Mouse (Mus musculus): ENCODE data around the gene Rab3b. TPM values are rescaled to one million over a fixed set of nuclear protein-coding genes. Genes with fewer than 3 reads are reported as not detected.
"Not testable (repeated sequence)": the region's sequence is repeated elsewhere in the genome, so short reads cannot be mapped to it uniquely, and the experiment has no call there.

The Rab3b gene
- total RNA-seq, 2 experiments from 2014 or later, result 45.6 to 58.0 TPM

DNA sequence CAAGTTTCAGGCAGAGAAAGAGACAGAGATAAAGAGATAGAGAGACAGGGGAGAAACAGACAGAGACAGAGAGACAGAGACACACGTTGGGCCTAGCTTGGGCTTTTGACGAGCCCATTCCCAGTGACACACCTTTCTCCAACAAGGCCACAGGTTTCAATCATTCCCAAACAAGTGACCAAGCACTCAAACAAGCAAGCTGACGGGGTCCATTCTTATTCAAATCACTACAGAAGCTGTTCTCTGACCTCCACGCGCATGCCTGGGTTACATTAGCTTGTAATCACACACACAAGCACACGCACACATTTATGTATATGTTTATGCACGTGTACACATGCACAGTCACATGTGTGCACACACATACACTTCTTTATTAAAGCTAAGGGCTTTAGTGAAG is 21.6 kb downstream of the Rab3b start:
- no peak for DNase-seq

- no peak for DNase-seq
Observed at GRCm38 (mm10) chr4:108902886-108903285, 24.0 kb downstream of the Rab3b start.

DNA sequence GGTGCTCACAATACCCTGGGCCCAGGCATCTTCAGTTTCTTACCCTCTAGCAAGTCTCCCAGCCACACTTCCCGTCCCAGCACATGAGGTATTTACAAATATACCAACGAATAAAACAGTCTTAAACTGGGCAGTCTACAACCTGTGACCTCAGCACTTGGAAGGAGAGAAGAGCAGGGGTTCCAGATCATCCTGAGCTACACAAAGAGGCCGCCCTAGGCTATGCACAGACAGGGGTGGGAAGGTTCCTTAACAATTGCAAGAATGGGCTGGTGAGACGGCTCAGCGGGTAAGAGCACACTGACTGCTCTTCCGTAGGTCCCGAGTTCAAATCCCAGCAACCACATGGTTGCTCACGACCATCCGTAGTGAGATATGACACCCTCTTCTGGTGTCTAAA is 24.5 kb downstream of the Rab3b start:
- no peak for DNase-seq

DNA sequence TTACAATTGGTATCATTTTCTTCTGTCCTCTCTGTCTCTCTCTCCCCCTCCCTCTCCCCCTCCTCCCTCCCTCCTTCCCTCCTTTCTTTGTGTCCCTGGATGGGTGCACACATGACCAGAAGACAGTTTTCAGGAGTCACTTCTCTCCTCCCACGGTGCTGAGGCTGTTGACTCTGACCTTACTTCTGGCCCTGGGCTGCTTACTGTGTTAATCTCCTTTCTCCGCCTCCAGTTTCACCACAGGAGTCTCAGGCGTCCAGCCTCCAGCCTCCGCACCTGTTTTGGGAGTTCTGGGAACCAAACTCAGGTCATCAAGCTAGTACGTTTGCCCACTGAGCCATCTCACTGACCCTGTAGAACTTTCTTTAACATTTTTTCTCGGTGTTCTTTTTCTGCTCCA is 25.2 kb downstream of the Rab3b start:
- no peak for DNase-seq

- DNase-seq, result no peak
Observed at GRCm38 (mm10) chr4:108904790-108905189, 25.9 kb downstream of the Rab3b start.

- DNase-seq, result peak; percentile 23 to 29
Observed at GRCm38 (mm10) chr4:108905859-108906258, 27.0 kb downstream of the Rab3b start.

DNA sequence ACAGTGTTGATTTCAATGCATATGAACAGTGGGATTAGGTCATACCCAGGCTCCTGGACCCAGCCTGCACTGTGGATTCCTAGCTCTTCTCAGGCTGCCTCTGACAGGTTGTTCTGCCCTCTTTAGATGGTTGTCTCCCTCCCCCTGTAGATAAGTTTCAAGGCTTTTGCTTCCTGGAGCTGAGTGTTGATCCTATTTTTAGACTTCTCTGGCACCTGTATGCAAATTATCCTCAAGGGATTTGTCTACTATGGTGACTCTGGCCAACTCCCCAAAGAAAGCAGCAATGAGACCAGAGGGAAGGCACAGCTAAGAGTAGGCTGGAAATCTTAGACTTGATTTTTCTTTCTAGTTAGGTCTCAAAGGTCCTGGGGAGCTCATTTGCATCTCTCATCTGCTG is 28.6 kb downstream of the Rab3b start:
- DNase-seq, result no peak

- no peak for DNase-seq
Observed at GRCm38 (mm10) chr4:108909872-108910425, 31.1 kb downstream of the Rab3b start.

- DNase-seq, result no peak
Observed at GRCm38 (mm10) chr4:108911866-108912265, 33.0 kb downstream of the Rab3b start.

DNA sequence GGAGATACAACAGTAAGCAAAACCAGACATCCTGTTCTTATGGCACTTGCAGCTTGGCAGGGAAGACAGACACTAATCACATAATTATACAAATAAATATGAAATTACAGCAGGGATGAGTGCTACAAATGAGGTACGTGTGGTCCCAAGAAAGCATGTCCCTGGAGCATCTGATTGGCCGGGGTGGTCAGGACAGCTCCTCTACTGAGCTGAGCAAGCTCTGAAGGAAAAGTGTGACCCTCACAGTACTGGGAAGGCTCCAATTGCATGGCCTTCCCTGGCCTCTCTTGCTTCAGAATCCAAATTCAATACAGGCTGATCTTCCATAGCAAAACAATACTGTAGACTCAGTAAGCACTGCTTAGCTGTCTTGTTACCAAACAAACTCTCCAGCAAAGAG is 34.3 kb downstream of the Rab3b start:
- DNase-seq, result no peak

GRCm38 (mm10) chr4:108914391-108914790 is 35.5 kb downstream of the Rab3b start:
- DNase-seq, result no peak

DNA sequence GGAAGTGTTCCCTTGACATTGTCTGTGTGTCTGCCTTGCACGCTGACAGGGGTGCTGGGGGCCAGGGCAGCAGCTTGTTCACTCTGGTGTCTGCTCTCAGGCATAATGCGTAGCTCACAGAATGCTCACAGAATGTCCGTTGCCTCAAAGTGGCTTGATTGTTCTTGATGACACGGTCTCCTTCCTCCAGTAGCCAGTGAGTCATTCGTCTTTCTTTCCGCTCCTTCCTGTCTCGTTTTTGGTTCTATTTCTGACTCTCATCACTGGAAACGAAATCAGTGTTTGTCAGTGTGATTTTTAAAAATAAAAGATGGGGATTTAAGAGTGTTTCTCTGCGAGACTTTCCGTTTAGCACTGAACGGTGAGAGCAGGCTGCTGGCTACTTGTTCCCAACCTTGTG is 36.2 kb downstream of the Rab3b start:
- no peak for DNase-seq

GRCm38 (mm10) chr4:108917654-108918053 is 38.8 kb downstream of the Rab3b start:
- no peak for DNase-seq

GRCm38 (mm10) chr4:108927945-108928344 is 49.1 kb downstream of the Rab3b start:
- not testable (repeated sequence) for DNase-seq

DNA sequence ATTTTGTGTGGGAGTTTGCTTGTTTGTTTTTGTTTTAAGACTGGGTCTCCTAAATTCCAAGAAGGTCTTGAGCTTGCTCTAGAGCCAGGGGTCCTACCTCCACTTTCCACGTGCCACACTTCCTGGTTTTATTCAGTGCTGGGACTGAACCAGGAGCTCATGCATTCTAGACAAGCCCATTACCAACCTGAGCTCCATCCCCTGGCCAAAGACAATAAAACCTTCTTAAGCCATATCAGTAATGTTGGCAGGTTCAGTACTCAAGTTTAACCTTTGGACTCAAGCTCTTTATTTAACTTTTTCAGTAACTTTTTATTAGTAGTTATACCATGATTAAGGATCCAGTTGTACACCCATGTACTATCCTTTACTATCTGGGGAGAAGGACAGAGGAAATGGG is 54.3 kb downstream of the Rab3b start:
- DNase-seq, result no peak

DNA sequence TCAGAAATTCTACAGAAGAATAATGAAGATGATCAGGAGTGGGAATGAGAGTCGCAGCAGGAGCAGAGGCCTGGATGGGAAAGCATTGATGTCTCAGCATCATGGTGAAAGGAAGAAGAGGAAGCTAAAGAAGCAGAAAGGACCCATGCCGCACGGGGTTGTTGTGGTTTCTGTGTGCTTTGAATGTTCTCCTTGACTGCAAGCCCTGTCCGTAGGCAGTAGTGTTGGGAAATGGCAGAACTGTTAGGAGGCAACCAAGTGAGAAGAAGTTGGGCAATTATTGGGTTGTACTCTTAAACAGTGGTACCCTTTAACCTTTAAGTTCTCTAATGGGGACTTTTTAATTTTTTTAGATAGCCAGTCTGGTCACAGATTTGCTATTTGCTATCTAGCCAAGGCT is 56.0 kb downstream of the Rab3b start:
- DNase-seq, result no peak

DNA sequence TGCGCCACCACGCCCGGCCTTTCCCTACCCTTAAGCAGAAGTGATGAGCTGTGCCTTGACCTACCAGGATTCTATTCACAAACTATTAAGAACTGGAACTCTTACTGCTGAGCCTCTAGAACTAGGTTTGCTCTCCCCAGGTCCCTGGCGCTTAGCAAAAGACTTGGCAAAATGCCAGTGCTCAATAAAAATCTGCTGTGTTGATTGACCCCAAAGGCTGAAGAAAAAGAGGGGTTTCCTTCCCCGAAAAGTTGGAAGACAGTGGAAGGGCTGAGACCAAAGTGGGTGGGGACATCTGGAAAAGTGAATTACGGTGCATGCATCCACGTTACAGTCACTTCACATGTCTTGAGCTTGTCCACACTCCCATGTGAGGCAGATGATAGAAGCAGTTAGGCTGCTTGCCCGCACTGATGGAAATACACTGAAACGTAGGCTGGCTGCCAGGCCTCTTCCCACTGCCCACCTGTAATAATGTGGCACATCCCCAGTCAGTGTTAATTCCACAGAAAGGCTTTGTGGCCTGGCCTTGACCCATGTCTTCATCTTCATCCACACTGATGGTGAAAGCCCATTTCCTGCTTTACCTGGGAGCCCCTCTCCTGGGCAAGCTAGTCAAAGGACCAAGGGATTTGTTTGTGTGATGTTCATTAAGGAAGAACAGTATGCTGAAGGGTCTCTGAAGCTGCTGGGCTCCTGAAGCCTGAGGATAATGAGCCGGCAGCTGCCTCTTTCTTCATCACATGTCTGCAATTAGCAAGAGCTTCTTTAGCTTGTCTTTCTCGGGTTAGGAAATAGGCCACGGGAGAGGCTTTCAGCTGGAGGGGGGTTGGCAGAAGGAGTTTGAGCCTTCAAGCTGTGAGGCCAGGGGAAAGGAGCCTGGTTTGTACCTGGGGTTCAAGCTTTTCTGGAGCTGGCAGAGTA is 59.2 kb downstream of the Rab3b start:
- peak; percentile 29 to 54 for DNase-seq

DNA sequence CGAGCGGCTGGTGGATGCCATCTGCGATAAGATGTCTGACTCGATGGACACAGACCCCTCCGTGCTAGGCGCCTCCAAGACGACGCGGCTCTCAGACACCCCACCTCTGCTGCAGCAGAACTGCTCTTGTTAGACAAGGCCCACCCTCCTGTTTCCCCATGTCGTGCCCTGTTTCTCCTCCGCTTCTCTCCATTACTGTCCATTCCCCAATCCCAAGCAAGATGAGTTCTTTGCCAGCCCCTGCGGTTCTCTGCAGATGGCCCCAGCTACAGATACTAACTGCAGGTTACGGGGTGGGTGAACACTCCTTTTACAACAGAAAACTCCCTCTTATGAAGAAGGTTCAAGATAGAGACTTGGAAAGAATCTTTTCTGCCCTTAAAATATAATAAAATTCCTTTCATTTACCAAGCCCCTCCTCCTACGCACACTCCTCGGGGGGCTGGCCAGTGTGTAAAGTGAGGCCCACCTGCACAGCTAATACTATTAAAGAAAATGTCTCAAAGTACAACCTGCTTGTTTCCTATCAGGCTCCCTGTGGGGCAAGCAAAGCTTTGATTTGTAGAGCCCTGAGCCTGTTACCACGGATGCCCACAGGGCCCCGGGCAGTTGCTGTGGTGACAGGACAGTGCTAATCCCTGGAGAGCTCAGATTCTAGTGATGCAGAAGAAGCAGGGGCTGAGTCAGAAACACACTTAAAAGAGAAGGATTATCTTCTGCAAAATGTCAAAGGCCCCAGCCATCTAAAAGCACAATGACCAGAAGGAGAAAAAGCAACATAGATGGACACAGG is 62.0 kb downstream of the Rab3b start:
- no peak for DNase-seq

GRCm38 (mm10) chr4:108942171-108942570 is 63.3 kb downstream of the Rab3b start:
- no peak for DNase-seq

- DNase-seq, result no peak
Observed at GRCm38 (mm10) chr4:108942986-108943720, 64.3 kb downstream of the Rab3b start.

GRCm38 (mm10) chr4:108949168-108949567 is 70.3 kb downstream of the Rab3b start:
- peak; percentile 27 to 39 for DNase-seq

GRCm38 (mm10) chr4:108950201-108950600 is 71.3 kb downstream of the Rab3b start:
- DNase-seq, result no peak

DNA sequence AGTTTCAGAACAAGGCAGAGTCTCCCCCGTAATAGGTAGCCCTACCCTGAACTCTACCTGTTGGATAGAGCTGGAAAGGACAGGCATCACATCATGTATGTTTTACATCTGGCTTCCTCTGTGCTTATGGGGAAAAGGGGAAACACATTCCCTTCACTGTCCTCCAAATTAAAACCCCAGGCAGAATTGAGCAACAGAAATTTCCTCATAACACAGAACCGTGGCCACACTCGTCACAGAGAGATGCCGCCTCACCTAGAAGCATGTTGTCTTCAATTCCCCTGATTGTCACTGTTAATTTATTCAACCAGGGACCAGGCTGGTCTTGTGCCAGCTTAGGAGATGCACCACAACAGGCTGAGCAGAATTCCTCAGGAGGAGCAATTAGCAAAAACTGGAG is 72.8 kb downstream of the Rab3b start:
- no peak for DNase-seq

Measured in layer of hippocampus, postnatal 36 days (tissue).